Mouse (Mus musculus): ENCODE data around the gene Srl. TPM values are rescaled to one million over a fixed set of nuclear protein-coding genes. Genes with fewer than 3 reads are reported as not detected.
A peak's percentile ranks its signal among the peaks of the same experiment; 100 is the strongest.
"Not testable (repeated sequence)": the region's sequence is repeated elsewhere in the genome, so short reads cannot be mapped to it uniquely, and the experiment has no call there.

The Srl gene
- polyA plus RNA-seq, 1 experiment, result 7.7 TPM

- DNase-seq (ENCODE audit: extremely low spot score in 1 of 2, low spot score in 1 of 2), result peak; percentile 83 to 96
Measured at GRCm38 (mm10) chr16:4474882-4475803, 66.5 kb downstream of the Srl start.

- DNase-seq (ENCODE audit: extremely low spot score in 1 of 2, low spot score in 1 of 2), result not testable (repeated sequence)
Measured at GRCm38 (mm10) chr16:4474040-4474881, 67.4 kb downstream of the Srl start.

GRCm38 (mm10) chr16:4473231-4473630 is 68.4 kb downstream of the Srl start:
- no peak for DNase-seq (ENCODE audit: extremely low spot score in 1 of 2, low spot score in 1 of 2)

- peak; percentile 79 to 87 for DNase-seq (ENCODE audit: extremely low spot score in 1 of 2, low spot score in 1 of 2)
Measured at GRCm38 (mm10) chr16:4472687-4473086, 68.9 kb downstream of the Srl start.

- peak in 1 of 2 experiments; percentile 72 for DNase-seq (ENCODE audit: extremely low spot score in 1 of 2, low spot score in 1 of 2)
Measured at GRCm38 (mm10) chr16:4469599-4470352, 71.8 kb downstream of the Srl start.

- DNase-seq (ENCODE audit: extremely low spot score in 1 of 2, low spot score in 1 of 2), result no peak
Measured at GRCm38 (mm10) chr16:4464529-4465089, 77.0 kb downstream of the Srl start.

GRCm38 (mm10) chr16:4457927-4458326 is 83.7 kb downstream of the Srl start:
- DNase-seq (ENCODE audit: extremely low spot score in 1 of 2, low spot score in 1 of 2), result no peak

- peak; percentile 59 to 81 for DNase-seq (ENCODE audit: extremely low spot score in 1 of 2, low spot score in 1 of 2)
Measured at GRCm38 (mm10) chr16:4456391-4456790, 85.2 kb downstream of the Srl start.

- no peak for DNase-seq (ENCODE audit: extremely low spot score in 1 of 2, low spot score in 1 of 2)
Measured at GRCm38 (mm10) chr16:4455693-4456092, 85.9 kb downstream of the Srl start.

- peak; percentile 60 to 71 for DNase-seq (ENCODE audit: extremely low spot score in 1 of 2, low spot score in 1 of 2)
Measured at GRCm38 (mm10) chr16:4454563-4454962, 87.1 kb downstream of the Srl start.

GRCm38 (mm10) chr16:4449418-4449817 is 92.2 kb downstream of the Srl start:
- no peak for DNase-seq (ENCODE audit: extremely low spot score in 1 of 2, low spot score in 1 of 2)

GRCm38 (mm10) chr16:4448235-4448634 is 93.4 kb downstream of the Srl start:
- DNase-seq (ENCODE audit: extremely low spot score in 1 of 2, low spot score in 1 of 2), result peak; percentile 59 to 80

GRCm38 (mm10) chr16:4446395-4446794 is 95.2 kb downstream of the Srl start:
- DNase-seq (ENCODE audit: extremely low spot score in 1 of 2, low spot score in 1 of 2), result no peak

GRCm38 (mm10) chr16:4444378-4444777 is 97.2 kb downstream of the Srl start:
- DNase-seq (ENCODE audit: extremely low spot score in 1 of 2, low spot score in 1 of 2), result no peak

GRCm38 (mm10) chr16:4439302-4440066 is 102.1 kb downstream of the Srl start:
- DNase-seq (ENCODE audit: extremely low spot score in 1 of 2, low spot score in 1 of 2), result no peak

- DNase-seq (ENCODE audit: extremely low spot score in 1 of 2, low spot score in 1 of 2), result no peak
Measured at GRCm38 (mm10) chr16:4436738-4437137, 104.9 kb downstream of the Srl start.

- DNase-seq (ENCODE audit: extremely low spot score in 1 of 2, low spot score in 1 of 2), result no peak
Measured at GRCm38 (mm10) chr16:4435371-4435770, 106.2 kb downstream of the Srl start.

- no peak for DNase-seq (ENCODE audit: extremely low spot score in 1 of 2, low spot score in 1 of 2)
Measured at GRCm38 (mm10) chr16:4431841-4432240, 109.8 kb downstream of the Srl start.

- no peak for DNase-seq (ENCODE audit: extremely low spot score in 1 of 2, low spot score in 1 of 2)
Measured at GRCm38 (mm10) chr16:4431013-4431412, 110.6 kb downstream of the Srl start.

- DNase-seq (ENCODE audit: extremely low spot score in 1 of 2, low spot score in 1 of 2), result peak; percentile 60 to 73
Measured at GRCm38 (mm10) chr16:4430232-4430631, 111.4 kb downstream of the Srl start.

Data from frontal cortex, adult 2 months (tissue).